Mouse (Mus musculus) olfactory bulb, adult 2 months (tissue): ENCODE measurements around the gene Ttc39b. TPM values are rescaled to one million over a fixed set of nuclear protein-coding genes. Genes with fewer than 3 reads are reported as not detected.

Experiments
- H3K27ac ChIP-seq: fragments of 200-500 bp; 2 replicates; pipeline ENCODE4 v1.5.1; 2012; ENCODE audit warnings: low read depth, low read length; ENCODE audit not compliant: insufficient read depth
- H3K4me1 ChIP-seq: fragments of 200-500 bp; 2 replicates; pipeline ENCODE4 v1.6.1; 2012; ENCODE audit warnings: low read length; ENCODE audit not compliant: control insufficient read depth, insufficient read depth
- H3K4me3 ChIP-seq: fragments of 200-500 bp; 2 replicates; pipeline ENCODE4 v1.5.1; 2012; ENCODE audit warnings: mild to moderate bottlenecking, low read depth, low read length, moderate library complexity; ENCODE audit not compliant: insufficient read depth
- CTCF ChIP-seq: fragments of 200-500 bp; IDR thresholded peaks from 2 replicates; pipeline ENCODE4 v1.5.1; 2012; ENCODE audit warnings: low read depth, mild to moderate bottlenecking, low read length, moderate library complexity; ENCODE audit not compliant: insufficient read depth
- POLR2A ChIP-seq: fragments of 200-500 bp; IDR thresholded peaks from 2 replicates; pipeline ENCODE4 v1.6.1; 2012; ENCODE audit warnings: mild to moderate bottlenecking, low read depth, low read length, moderate library complexity; ENCODE audit not compliant: insufficient read depth
- WGBS: fragments of 180-500 bp; shearing (Covaris S2); methylation state at CpG from one replicate; pipeline ENCODE4 v1.1.7; 2018; 5-methylcytosine and 5-hydroxymethylcytosine counted together
- polyA plus RNA-seq: library from polyadenylated mRNA; stranded (reverse); fragments of >200 nt; gene quantifications from 2 replicates; pipeline ENCODE4 v1.2.4, GENCODE M21; 2012; ENCODE audit warnings: low replicate concordance; ENCODE audit not compliant: missing spikeins, insufficient read depth, insufficient read length

Gene Ttc39b
- polyA plus RNA-seq, 1 experiment: not detected

DNA sequence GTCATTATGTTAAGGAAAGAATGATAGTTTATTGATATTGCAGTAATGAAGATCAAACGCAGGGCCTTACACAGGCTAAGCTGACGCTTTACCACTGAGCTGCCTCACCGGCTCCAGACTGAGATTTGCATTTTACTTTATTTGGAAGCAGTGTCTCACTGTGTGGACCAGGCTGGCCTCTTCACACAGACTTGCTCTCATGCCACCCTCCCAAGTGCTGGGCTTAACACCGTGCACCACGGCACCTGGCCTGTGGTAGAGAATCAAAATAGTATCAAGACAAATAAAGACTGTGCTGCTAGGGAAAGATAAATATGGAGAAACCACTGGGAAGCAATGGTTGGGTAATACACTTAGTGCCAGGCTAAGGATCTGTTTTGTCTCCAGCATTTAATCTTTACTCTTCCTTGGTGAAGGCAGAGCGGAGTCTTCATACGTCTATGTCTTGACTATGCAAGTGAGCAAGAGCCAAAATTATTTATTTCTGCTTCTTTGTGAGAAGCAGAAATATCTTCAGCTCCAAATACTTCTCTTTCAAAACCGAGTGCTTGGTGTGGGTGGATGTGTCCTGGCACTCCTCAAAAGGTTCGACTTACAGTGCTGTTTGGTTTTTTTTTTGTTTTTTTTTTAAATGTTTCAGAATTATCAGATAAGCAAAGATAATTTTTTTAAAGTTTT, 19.2 kb upstream of the Ttc39b start:
- Histone ChIP-seq H3K4me1 (peaks cover 4% of the 10 kb centered on the region), H3K4me3 (no peak overlapping the region), H3K27ac (no peak overlapping the region)
- 68% methylated on average over 9 of the region's 9 CpGs for WGBS
- TF ChIP-seq POLR2A (no peak), CTCF (no peak)

DNA sequence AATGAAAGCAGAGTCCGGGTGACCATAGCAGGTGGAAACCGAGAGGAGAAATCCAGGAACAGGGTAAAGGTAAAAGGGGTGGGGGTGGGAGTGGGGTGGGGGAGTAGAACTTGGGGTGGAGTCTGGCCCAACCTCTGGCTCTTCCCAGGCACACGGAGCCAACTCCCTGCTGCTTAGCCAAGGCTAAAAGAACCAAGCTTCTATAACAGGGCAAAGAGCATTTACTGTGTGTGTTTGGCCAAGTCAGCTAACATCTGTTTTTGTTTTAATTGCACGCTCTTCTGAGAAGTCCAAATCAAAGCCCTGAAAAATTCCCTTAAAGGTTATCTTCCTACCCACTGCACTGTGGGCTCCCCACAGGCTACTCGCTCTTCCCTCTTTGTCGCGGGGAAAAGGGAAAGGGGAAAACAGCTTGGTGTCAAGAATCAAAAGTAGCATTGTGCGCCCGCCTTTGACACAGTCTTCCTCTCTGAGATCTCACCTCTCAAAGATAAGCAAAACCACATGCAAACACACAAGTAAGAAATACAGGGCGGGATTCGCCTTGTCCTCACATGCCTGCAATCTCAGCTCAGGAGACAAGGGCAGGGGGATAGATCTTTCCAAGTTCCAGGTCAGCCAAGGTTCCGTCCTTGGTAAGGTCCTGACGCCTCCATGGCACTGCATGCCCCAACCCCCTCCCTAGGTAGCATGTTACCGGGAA, 18.4 kb upstream of the Ttc39b start:
- Histone ChIP-seq H3K4me1 (peaks cover 4% of the 10 kb centered on the region), H3K27ac (no peak overlapping the region), H3K4me3 (no peak overlapping the region)
- WGBS: 64% methylated on average over 14 of the region's 14 CpGs
- TF ChIP-seq CTCF (no peak), POLR2A (no peak)

DNA sequence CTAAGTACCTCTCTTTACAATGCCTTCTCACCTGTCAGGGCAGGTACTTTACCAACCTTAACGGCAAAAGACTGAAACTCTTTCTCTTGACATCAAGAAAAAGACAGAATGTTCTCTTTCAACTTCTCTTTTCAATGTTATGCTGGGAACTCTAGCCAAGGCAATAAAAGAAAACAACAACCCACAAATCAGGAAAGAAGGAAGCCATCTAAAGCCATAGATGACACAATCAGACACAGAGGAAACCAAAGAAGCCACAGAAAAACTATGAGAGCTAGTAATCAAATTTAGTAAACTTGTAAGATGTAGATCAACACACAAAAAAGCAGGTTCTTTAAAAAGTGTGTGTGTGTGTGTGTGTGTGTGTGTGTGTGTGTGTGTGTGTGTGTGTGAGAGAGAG, 15.3 kb upstream of the Ttc39b start:
- Histone ChIP-seq H3K4me3 (no peak overlapping the region), H3K4me1 (peaks cover 4% of the 10 kb centered on the region), H3K27ac (no peak overlapping the region)
- WGBS: 84% methylated on average over 1 of the region's 1 CpGs
- no peak for TF ChIP-seq POLR2A
- TF ChIP-seq CTCF: no peak

DNA sequence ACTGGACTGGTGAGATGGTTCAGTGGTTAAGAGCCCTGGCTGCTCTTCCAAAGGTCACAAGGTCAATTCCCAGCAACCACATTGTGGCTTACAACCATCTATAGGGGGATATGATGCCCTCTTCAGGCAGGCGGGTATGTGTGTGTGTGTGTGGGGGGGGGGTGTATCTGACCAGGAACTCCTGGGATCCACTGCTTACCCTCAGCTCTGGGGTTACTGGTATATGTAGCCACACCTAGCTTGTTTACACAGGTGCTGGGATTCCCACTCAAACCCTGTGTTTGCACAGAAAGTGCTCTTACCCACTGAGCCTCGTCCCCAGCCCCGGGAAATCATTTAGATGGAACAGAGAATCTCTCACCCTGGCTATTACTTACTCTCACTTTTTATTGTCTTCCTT, 13.7 kb upstream of the Ttc39b start:
- H3K27ac ChIP-seq: no peak overlapping the region
- 84% methylated on average over 3 of the region's 3 CpGs for WGBS
- TF ChIP-seq CTCF (no peak), POLR2A (no peak)

DNA sequence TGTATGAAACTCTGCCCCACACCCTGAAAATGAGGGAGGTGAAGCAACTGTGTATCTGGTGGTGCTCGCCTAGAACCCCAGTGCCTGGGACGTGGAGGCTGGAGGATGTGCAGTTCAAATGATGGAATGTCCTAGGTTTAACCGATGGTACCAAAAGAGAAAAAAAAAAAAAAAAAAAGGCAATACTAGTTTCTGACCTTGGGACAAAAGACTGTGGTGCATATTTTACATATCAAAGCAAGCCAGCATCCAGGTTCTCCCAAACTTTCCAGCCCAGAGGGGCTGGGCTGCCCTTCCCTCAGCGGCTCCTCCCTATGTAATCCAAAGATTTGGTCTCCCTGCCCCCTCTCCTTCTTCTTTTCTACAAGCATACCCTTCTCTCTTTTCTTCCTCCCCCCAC, 6.3 kb upstream of the Ttc39b start:
- Histone ChIP-seq H3K4me3 (no peak overlapping the region), H3K4me1 (no peaks in the 10 kb centered on the region), H3K27ac (no peak overlapping the region)
- 94% methylated on average over 4 of the region's 4 CpGs for WGBS
- TF ChIP-seq POLR2A (no peak), CTCF (no peak)

More for the DNA sequence above, 13.7 kb upstream of the Ttc39b start:
- Histone ChIP-seq H3K4me1 (peaks cover 4% of the 10 kb centered on the region), H3K4me3 (no peak overlapping the region)

DNA sequence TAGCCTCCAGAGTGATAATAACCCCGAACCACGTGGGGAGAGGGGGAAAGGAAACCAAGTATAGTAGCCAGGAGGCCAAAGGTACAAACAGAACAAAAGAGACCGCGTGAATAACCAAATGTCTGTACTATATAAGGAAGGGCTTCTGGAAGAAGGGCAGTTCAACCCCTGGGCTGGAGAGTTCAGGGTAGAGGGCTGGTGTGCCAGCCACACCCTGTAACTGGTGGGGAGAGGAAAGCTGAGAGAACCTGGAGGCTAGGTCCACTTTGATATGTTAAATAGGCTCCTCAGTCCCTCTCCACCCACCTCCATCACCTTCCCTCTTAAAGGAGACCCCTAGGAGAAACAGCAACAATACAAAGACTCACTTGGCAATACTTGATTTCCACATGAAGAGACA, 5.6 kb upstream of the Ttc39b start:
- H3K4me3 ChIP-seq: no peak overlapping the region
- no peak for TF ChIP-seq POLR2A
- TF ChIP-seq CTCF: no peak
- no peaks in the 10 kb centered on the region for H3K4me1 ChIP-seq
- 66% methylated on average over 4 of the region's 4 CpGs for WGBS
- H3K27ac ChIP-seq: no peak overlapping the region

DNA sequence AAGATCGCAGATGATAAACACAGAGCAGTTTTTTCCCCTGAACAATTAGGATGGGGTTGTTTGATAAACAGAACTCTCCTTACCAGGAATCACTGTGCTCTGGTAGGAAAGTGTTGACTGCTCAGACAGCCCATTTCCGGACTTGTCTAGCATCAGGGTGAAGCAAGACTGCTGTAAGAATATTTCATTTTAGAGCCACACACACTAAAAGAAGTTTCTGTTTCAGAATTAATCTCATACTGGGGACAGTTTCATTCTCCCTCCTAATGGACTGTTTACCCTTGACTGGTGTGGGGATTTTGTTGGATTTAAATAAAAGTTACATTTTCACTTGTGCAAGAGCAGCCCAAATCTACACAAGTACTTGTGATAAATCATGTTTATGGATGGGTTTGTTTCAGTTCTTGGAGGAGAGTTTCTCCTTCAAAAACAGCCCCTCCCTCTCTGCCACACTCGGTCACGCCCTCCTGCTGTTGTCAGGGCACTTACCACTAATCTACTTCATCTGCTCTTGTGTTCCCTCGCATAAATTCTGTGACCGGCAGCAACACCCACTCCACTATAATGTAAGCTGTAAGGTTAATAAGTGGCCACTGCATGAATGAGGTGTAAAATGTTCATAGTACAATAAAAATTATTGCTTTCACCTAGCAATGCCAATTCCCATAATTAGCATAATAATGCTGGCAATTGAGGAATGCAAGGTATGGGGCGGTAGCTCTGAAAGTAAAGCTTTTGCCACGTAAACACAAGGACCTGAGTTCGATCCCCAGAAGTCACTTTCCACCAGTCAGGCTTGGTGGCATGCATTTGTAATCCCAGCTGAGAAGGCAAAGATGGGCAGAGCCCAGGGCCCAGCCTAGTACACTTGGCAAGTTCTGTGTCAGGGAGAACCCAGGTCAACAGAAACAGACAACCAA, 4.2 kb upstream of the Ttc39b start:
- Histone ChIP-seq H3K27ac (no peak overlapping the region), H3K4me3 (no peak overlapping the region), H3K4me1 (no peaks in the 10 kb centered on the region)
- TF ChIP-seq CTCF: no peak
- TF ChIP-seq POLR2A: no peak
- 63% methylated on average over 9 of the region's 9 CpGs for WGBS

DNA sequence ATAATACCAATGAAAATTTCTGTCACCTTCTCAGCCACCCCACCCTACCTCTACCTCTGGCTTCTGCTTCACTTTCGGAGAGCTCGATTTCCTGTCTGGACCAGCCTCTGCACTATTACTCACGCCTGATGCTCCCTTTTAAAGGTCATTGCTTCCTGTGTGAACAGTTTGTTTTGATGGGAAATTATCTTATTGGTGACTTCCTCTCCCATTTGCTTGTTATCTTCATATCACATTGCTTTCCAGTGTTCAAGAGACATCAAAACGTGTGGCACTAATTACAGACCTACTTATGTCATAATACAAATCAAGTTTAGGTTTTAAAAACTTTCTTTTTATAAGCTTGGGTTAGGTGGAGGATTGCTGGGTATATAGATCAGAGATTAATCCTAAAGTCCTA, 3.5 kb upstream of the Ttc39b start:
- Histone ChIP-seq H3K27ac (no peak overlapping the region), H3K4me1 (peaks cover 2% of the 10 kb centered on the region; the same call in 1 of the 2 replicates), H3K4me3 (no peak overlapping the region)
- TF ChIP-seq POLR2A (no peak), CTCF (no peak)
- 74% methylated on average over 4 of the region's 4 CpGs for WGBS

DNA sequence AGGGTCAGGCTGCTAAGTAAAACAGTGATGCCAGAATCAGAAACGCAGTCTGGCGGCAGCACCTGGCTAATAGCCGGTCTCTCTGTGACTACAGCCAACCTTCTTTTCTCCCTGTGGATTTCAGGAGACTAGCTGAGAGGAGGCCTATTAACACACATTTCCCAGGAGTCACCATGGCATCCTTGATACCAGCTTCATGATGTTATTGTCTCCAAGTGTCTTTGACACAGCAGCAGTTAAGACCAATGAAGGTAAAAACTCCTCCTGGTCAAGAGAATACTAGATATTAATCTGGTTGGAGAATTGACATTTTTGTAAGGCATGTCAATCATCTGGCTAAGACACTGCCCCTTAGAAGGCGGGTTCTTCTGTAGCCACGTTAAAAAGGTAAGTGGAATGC, 1.3 kb upstream of the Ttc39b start:
- no peak overlapping the region for H3K4me3 ChIP-seq
- WGBS: 68% methylated on average over 5 of the region's 5 CpGs
- TF ChIP-seq POLR2A (no peak), CTCF (no peak)
- no peak overlapping the region for H3K27ac ChIP-seq
- H3K4me1 ChIP-seq: peaks cover 2% of the 10 kb centered on the region; the same call in 1 of the 2 replicates
